Mouse (Mus musculus): ENCODE measurements at regions not wholly inside any gene's neighbourhood (a gene's known extent, or its start where the extent isn't known, plus 50 kb on each side); places are given as distances from the start of the nearest gene placed in this dataset.

DNA sequence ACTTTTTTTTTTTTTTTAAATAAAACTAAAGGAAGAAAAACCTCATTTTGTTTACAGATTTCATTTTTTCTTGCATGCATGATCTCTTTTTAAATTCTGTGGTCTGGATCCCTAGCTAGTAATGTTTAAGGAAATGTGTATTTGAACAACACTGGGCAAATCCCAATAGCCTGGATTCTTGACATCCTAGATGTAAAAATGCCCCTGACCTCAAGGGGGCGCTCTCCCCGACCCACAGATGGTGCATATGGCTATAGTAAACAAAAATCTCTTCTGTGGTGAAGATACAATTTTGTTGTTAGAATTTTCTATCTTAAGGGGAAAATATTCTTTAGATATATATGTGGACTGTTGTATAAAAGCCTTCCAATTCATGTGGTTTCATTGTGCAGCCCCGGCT is 67.1 kb upstream of the Trpm3 start:
- Histone ChIP-seq H3K4me1 (ENCODE audit: control insufficient read depth, insufficient read depth, low read length) (no peaks in the 10 kb centered on the region), H3K4me3 (replicated peaks; ENCODE audit: control insufficient read depth, low read depth, low read length) (no peak overlapping the region), H3K27ac (ENCODE audit: control insufficient read depth, insufficient read depth, low read depth, low read length, poor library complexity) (no peak overlapping the region)
- 35% methylated on average over 3 of the region's 3 CpGs for WGBS
- TF ChIP-seq CTCF (IDR thresholded peaks at IDR 0.05; ENCODE audit: control insufficient read depth, insufficient read depth, low read length) (peak; percentile 42; the same call in 1 of the 2 replicates), POLR2A (IDR thresholded peaks at IDR 0.05; ENCODE audit: borderline replicate concordance, control insufficient read depth, low read depth, low read length) (no peak)

DNA sequence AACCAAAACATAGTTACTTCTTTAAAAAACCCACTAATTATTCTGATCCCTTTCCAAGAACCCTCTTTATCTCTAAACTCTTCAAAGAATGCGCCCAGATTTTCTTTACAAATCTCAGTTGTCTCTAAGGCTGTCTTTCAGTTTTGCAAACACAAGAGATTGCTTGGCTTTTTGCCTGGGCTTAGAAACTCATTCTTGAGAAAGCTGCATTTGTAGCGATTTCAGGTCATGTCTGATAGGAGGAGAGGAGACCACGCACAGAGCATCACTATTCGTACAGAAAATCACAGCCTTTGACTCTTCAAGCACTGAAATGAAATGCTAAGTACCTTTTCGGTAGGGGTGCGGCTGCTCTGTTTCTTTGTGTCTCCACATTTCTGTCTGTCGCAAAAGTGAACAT is 64.8 kb upstream of the Trpm3 start:
- WGBS, result 84% methylated on average over 7 of the region's 7 CpGs
- H3K27ac ChIP-seq (ENCODE audit: control insufficient read depth, insufficient read depth, low read depth, low read length, poor library complexity), result no peak overlapping the region
- H3K4me3 ChIP-seq (replicated peaks; ENCODE audit: control insufficient read depth, low read depth, low read length), result no peak overlapping the region
- H3K4me1 ChIP-seq (ENCODE audit: control insufficient read depth, insufficient read depth, low read length), result no peaks in the 10 kb centered on the region
- TF ChIP-seq CTCF (IDR thresholded peaks at IDR 0.05; ENCODE audit: control insufficient read depth, insufficient read depth, low read length) (no peak), POLR2A (IDR thresholded peaks at IDR 0.05; ENCODE audit: borderline replicate concordance, control insufficient read depth, low read depth, low read length) (no peak)

DNA sequence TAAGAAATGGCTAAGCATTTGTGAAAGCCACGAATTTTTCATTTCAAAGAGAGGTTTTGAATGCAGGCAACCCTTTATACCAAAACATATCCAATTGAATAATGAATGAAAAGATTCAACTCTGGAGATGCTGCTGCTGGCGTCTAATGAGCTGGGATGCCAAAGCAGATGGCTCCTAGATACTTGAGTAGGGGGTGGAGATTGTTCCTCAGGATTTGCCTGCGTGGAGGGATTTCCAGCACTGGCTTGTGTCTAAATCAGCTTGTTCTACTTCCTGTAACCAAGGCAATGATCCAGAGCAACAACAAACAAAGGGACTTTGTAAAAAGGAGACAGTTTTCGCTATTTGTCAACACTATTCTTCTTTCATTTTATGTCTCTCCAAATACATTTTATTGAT is 57.4 kb upstream of the Trpm3 start:
- no peaks in the 10 kb centered on the region for H3K4me1 ChIP-seq (ENCODE audit: control insufficient read depth, insufficient read depth, low read length)
- no peak for TF ChIP-seq POLR2A (IDR thresholded peaks at IDR 0.05; ENCODE audit: borderline replicate concordance, control insufficient read depth, low read depth, low read length)
- no peak for TF ChIP-seq CTCF (IDR thresholded peaks at IDR 0.05; ENCODE audit: control insufficient read depth, insufficient read depth, low read length)
- H3K27ac ChIP-seq (ENCODE audit: control insufficient read depth, insufficient read depth, low read depth, low read length, poor library complexity), result no peak overlapping the region
- WGBS, result 54% methylated on average over 4 of the region's 4 CpGs
- no peak overlapping the region for H3K4me3 ChIP-seq (replicated peaks; ENCODE audit: control insufficient read depth, low read depth, low read length)

All from bone marrow, adult 2 months (tissue).